Mouse (Mus musculus) liver, embryonic 11.5 days (tissue): ENCODE results near the gene Cfd. TPM values are rescaled to one million over a fixed set of nuclear protein-coding genes. Genes with fewer than 3 reads are reported as not detected.

ENCODE experiments used
- ATAC-seq: fragments of 200-750 bp; cut with Nextera tagmentation; replicated peaks from 2 replicates; pipeline ENCODE4 v1.8.0; 2017; ENCODE audit warnings: moderate number of reproducible peaks, mild to moderate bottlenecking, moderate TSS enrichment, moderate library complexity; ENCODE audit not compliant: low FRiP score
- DNase-seq: peaks from one replicate; pipeline ENCODE4 v3.0.0-alpha.2; 2017; ENCODE audit warnings: low spot score
- H3K27ac ChIP-seq: fragments of 300-500 bp; sonication (generic); 2 replicates; pipeline ENCODE4 v1.5.1; 2014; ENCODE audit warnings: mild to moderate bottlenecking, low read depth, low read length, control low read depth
- H3K27me3 ChIP-seq: fragments of 300-500 bp; sonication (generic); replicated peaks from 2 replicates; pipeline ENCODE4 v1.6.1; 2014; ENCODE audit warnings: low read length, mixed read lengths; ENCODE audit not compliant: control insufficient read depth, insufficient read depth
- H3K36me3 ChIP-seq: fragments of 300-500 bp; sonication (generic); 2 replicates; pipeline ENCODE4 v1.6.1; 2014; ENCODE audit warnings: mild to moderate bottlenecking, low read length, moderate library complexity, mixed read lengths; ENCODE audit not compliant: control insufficient read depth, insufficient read depth
- H3K4me1 ChIP-seq: fragments of 300-500 bp; sonication (generic); replicated peaks from 2 replicates; pipeline ENCODE4 v1.6.1; 2014; ENCODE audit warnings: low read length, mixed read lengths; ENCODE audit not compliant: control insufficient read depth, insufficient read depth
- H3K4me2 ChIP-seq: fragments of 300-500 bp; sonication (generic); 2 replicates; pipeline ENCODE4 v1.6.1; 2014; ENCODE audit warnings: mild to moderate bottlenecking, control low read depth, moderate library complexity
- H3K4me3 ChIP-seq: fragments of 300-500 bp; sonication (generic); 2 replicates; pipeline ENCODE4 v1.5.1; 2014; ENCODE audit warnings: low read depth, low read length, control low read depth
- H3K9ac ChIP-seq: fragments of 300-500 bp; sonication (generic); 2 replicates; pipeline ENCODE4 v1.6.1; 2014; ENCODE audit warnings: low read depth, low read length, control low read depth
- H3K9me3 ChIP-seq: fragments of 300-500 bp; sonication (generic); 2 replicates; pipeline ENCODE4 v1.6.1; 2016; ENCODE audit warnings: low read length, inconsistent platforms, mixed read lengths; ENCODE audit not compliant: control insufficient read depth
- WGBS: fragments of 180-500 bp; shearing (Covaris S2); extraction: QIAGEN DNeasy Blood & Tissue Kit; methylation state at CpG from one replicate; pipeline ENCODE4 v1.1.7; 2014; 5-methylcytosine and 5-hydroxymethylcytosine counted together
- polyA plus RNA-seq: library from polyadenylated mRNA; unstranded; fragments of >200 nt; fragmentation: Nextera tagmentation; extraction: Ambion mirVana; gene quantifications from 2 replicates; pipeline ENCODE4 v1.2.1, GENCODE M21; 2014

Cfd gene
- polyA plus RNA-seq, 1 experiment from 2014 or later: not detected

GRCm38 (mm10) chr10:79865189-79865601, 25.5 kb upstream of the Cfd start:
- Histone ChIP-seq H3K27ac (no peak overlapping the region), H3K9ac (no peak overlapping the region), H3K4me2 (no peak overlapping the region)

GRCm38 (mm10) chr10:79865801-79866295, 24.8 kb upstream of the Cfd start:
- H3K27me3 ChIP-seq: no peaks in the 10 kb centered on the region
- H3K4me1 ChIP-seq: no peaks in the 10 kb centered on the region; the same call in 1 of the 2 replicates
- peaks cover 30% of the 10 kb centered on the region for H3K36me3 ChIP-seq
- ATAC-seq: no peak
- H3K9me3 ChIP-seq: no peaks in the 10 kb centered on the region
- WGBS: 78% methylated on average over 19 of the region's 19 CpGs
- no peak for DNase-seq
- H3K9ac ChIP-seq: no peak overlapping the region
- no peak overlapping the region for H3K27ac ChIP-seq
- H3K4me3 ChIP-seq: no peak overlapping the region
- H3K4me2 ChIP-seq: no peak overlapping the region

More at GRCm38 (mm10) chr10:79865189-79865601, 25.5 kb upstream of the Cfd start:
- 61% methylated on average over 12 of the region's 12 CpGs for WGBS
- peak; percentile 64 for DNase-seq
- ATAC-seq: peak; percentile 38; the same call in 1 of the 2 replicates
- Histone ChIP-seq H3K4me1 (no peaks in the 10 kb centered on the region; the same call in 1 of the 2 replicates), H3K36me3 (peaks cover 36% of the 10 kb centered on the region), H3K9me3 (no peaks in the 10 kb centered on the region), H3K27me3 (no peaks in the 10 kb centered on the region), H3K4me3 (no peak overlapping the region)

DNA sequence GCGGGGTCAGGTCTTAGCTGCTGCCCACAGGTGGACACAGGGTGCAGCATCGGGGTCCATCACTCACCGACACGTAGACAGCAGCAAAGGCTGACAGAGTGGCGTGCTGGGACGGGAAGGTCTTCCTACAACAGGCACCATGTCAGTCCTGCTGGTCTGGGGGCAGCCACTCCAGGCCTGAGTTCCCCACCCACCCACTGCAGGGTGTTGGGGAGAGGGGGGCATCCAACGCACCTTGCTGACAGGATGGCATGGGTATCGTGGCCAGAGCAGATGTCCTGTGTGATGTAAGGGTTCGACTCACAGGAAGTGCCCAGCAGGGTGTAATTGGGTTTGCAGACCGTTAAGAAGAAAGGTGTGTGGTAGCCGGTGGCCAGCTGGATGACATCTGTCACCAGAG, 24.1 kb upstream of the Cfd start:
- ATAC-seq: no peak
- peaks cover 22% of the 10 kb centered on the region for H3K36me3 ChIP-seq
- no peak overlapping the region for H3K27ac ChIP-seq

GRCm38 (mm10) chr10:79871845-79872244, 18.8 kb upstream of the Cfd start:
- no peaks in the 10 kb centered on the region for H3K9me3 ChIP-seq
- H3K9ac ChIP-seq: no peak overlapping the region
- no peaks in the 10 kb centered on the region for H3K36me3 ChIP-seq
- H3K4me2 ChIP-seq: no peak overlapping the region
- peaks cover 9% of the 10 kb centered on the region for H3K4me1 ChIP-seq
- H3K4me3 ChIP-seq: no peak overlapping the region
- ATAC-seq (no peak), DNase-seq (no peak)
- 87% methylated on average over 8 of the region's 8 CpGs for WGBS
- H3K27me3 ChIP-seq: peaks cover 11% of the 10 kb centered on the region
- no peak overlapping the region for H3K27ac ChIP-seq

More for the DNA sequence above, 24.1 kb upstream of the Cfd start:
- Histone ChIP-seq H3K4me2 (no peak overlapping the region), H3K9me3 (no peaks in the 10 kb centered on the region), H3K4me3 (no peak overlapping the region), H3K4me1 (no peaks in the 10 kb centered on the region; the same call in 1 of the 2 replicates), H3K27me3 (no peaks in the 10 kb centered on the region), H3K9ac (no peak overlapping the region)
- WGBS: 81% methylated on average over 11 of the region's 11 CpGs
- no peak for DNase-seq

DNA sequence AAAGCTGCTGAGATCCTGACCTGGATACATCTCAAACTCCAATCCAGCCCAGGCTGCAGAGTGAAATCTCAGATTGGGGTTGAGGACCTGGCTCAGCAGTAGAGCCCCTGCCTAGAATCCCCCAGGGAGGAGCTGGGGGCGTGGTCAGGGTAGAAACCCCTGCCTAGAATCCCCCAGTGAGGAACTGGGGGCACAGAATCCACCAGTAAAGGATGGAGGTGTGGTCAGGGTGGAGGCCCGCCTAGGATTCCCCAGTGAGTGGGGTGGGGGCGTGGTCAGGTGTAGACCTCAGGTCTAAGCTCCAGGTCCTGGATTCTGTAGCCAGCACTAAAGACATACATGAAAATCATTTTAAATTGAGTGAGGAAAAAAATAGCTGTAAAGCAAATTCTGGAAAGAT, 17.8 kb upstream of the Cfd start:
- Histone ChIP-seq H3K27me3 (peaks cover 11% of the 10 kb centered on the region), H3K4me3 (peak overlapping the region; percentile 0; the same call in 1 of the 2 replicates)

GRCm38 (mm10) chr10:79873313-79873712, 17.3 kb upstream of the Cfd start:
- Histone ChIP-seq H3K9ac (no peak overlapping the region), H3K27me3 (peaks cover 11% of the 10 kb centered on the region), H3K4me2 (peak overlapping the region; percentile 75), H3K36me3 (no peaks in the 10 kb centered on the region), H3K4me3 (peak overlapping the region; percentile 53), H3K9me3 (no peaks in the 10 kb centered on the region), H3K27ac (no peak overlapping the region), H3K4me1 (peaks cover 16% of the 10 kb centered on the region)
- 12% methylated on average over 6 of the region's 6 CpGs for WGBS
- no peak for ATAC-seq
- no peak for DNase-seq

More for the DNA sequence above, 17.8 kb upstream of the Cfd start:
- no peaks in the 10 kb centered on the region for H3K9me3 ChIP-seq
- ATAC-seq (no peak), DNase-seq (no peak)
- no peaks in the 10 kb centered on the region for H3K36me3 ChIP-seq
- no peak overlapping the region for H3K27ac ChIP-seq
- peak overlapping the region; percentile 75 for H3K4me2 ChIP-seq
- H3K9ac ChIP-seq: no peak overlapping the region
- peaks cover 16% of the 10 kb centered on the region for H3K4me1 ChIP-seq
- WGBS: 37% methylated on average over 3 of the region's 3 CpGs

DNA sequence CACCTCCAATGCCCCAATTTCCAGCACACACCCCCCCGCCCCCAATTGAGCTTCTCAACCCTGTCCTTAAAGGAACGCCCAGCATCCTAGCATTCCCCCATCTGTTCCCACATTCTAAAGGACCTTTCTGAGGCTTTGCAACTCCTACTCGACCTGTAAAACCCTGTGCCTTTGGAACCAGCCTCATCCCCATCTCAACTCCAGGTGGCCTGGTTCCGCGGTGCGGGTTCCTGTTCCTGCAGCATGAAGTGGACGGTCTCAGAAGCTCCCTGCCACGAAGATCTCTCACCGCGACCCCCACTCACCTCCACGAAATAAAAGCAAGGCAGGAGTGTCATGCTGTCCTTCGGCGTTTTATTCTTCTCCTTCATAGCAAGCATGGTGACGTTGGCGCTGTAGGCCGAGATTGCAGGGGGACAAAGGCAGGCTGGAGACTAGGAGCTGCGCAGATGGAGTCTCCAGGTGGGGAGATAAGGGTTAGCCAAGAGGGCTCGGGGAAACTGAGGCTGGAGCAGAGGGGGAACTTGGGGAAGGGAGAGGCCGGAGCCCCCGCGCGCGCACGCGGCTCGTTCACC, 16.9 kb upstream of the Cfd start:
- Histone ChIP-seq H3K4me3 (peak overlapping the region; percentile 53), H3K9ac (peak overlapping the region; percentile 58), H3K27ac (peak overlapping the region; percentile 2; the same call in 1 of the 2 replicates), H3K4me1 (peaks cover 16% of the 10 kb centered on the region), H3K36me3 (no peaks in the 10 kb centered on the region), H3K9me3 (no peaks in the 10 kb centered on the region), H3K27me3 (peaks cover 11% of the 10 kb centered on the region), H3K4me2 (peak overlapping the region; percentile 75)
- DNase-seq (peak; percentile 34), ATAC-seq (peak; percentile 10; the same call in 1 of the 2 replicates)
- 4% methylated on average over 22 of the region's 26 CpGs for WGBS

DNA sequence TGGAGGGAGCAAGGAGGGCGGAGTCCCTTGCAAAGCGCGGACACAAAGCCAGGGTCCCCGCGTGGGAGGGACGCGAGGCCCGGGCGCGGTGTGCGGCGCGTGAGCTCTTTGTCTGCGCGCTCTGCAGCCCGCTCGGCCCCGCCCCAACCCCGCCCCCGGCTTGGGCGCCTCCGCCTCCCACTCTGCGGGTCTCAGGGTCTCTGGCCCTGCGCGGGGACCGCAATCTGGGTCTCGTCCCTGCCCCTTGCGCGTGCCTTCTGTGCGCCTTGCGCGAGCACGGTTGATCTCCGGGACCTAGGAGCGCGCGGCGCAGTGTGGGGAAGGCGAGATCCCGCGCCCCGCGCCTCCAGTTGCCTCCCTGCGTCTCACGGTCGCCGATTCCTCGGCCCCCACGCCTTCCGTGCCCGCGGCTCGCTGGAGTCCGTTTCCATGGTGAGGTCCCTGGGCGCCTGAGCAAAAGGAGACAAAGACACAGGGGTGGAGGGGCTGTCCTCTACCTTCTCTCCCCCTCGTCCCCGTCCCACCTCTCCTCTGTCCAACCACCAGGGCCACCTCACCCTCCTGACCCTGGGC, 16.3 kb upstream of the Cfd start, which contains the start of the genes Prtn3 and Plppr3:
Prtn3 (plus strand) TSS at position 187 of the 573 bp plus-strand sequence.
Plppr3 (minus strand) TSS at position 345 of the 573 bp plus-strand sequence.
- peak within 1 kb of the TSS; percentile 58 for H3K9ac ChIP-seq

More for the DNA sequence above, 16.3 kb upstream of the Cfd start, which contains the start of the genes Prtn3 and Plppr3:
- Histone ChIP-seq H3K27me3 (peaks cover 11% of the 10 kb centered on the region), H3K4me1 (peaks cover 16% of the 10 kb centered on the region), H3K27ac (peak within 1 kb of the TSS; percentile 32), H3K4me2 (peak within 1 kb of the TSS; percentile 75), H3K9me3 (no peaks in the 10 kb centered on the region), H3K4me3 (peak within 1 kb of the TSS; percentile 53), H3K36me3 (no peaks in the 10 kb centered on the region)
- DNase-seq (peak; percentile 66), ATAC-seq (peak; percentile 46; the same call in 1 of the 2 replicates)
- WGBS: 2% methylated on average over 57 of the region's 57 CpGs
